8 mouse cellular contexts compared by ENCODE assay signal in genomic region chr13:28419950-28420381, GRCm38 (mm10).
A peak's percentile ranks its signal among the peaks of the same experiment; 100 is the strongest.
DNase-seq lines count a peak whose midpoint lies in the region; ATAC-seq and TF ChIP-seq lines count a peak whose summit lies in the region.

No protein-coding gene starts in this region.

- H3K4me3 ChIP-seq in forebrain, embryonic 16.5 days (replicated peaks; ENCODE audit: low read length) = peak overlapping the region; percentile 42

- WGBS in forebrain, embryonic 16.5 days = 34% methylated on average over 16 of the region's 16 CpGs

- no peaks in the 10 kb centered on the region for H3K27me3 ChIP-seq in forebrain, embryonic 16.5 days (replicated peaks; ENCODE audit: control insufficient read depth, insufficient read depth, low read length)

- no peaks in the 10 kb centered on the region for H3K36me3 ChIP-seq in forebrain, embryonic 16.5 days (ENCODE audit: control insufficient read depth, insufficient read depth)

- peak overlapping the region; percentile 62 for H3K9ac ChIP-seq in forebrain, embryonic 16.5 days (replicated peaks; ENCODE audit: low read depth, low read length)

- peak; percentile 6; the same call in 1 of the 2 replicates for ATAC-seq in forebrain, embryonic 16.5 days

- DNase-seq in CD4-positive helper T cell, adult 2 months (ENCODE audit: low read depth, low spot score) = peak; percentile 50
- DNase-seq in brain, embryonic 14.5 days (ENCODE audit: low read depth) = peak; percentile 94
- DNase-seq in heart, postnatal 4 days = peak; percentile 65
- peak; percentile 93 for DNase-seq in layer of hippocampus, adult 9-11 months
- DNase-seq in lung, postnatal 25 days (ENCODE audit: low spot score) = peak; percentile 44
- DNase-seq in retina, postnatal 7 days (ENCODE audit: low read depth, low spot score) = peak; percentile 31
- no peak for DNase-seq in adipocyte (ENCODE audit: low spot score)

- H3K4me1 ChIP-seq in forebrain, embryonic 16.5 days (replicated peaks; ENCODE audit: control insufficient read depth, insufficient read depth, low read length) = peaks cover 62% of the 10 kb centered on the region

- peak; percentile 54; the same call in 1 of the 2 replicates for TF ChIP-seq CTCF in brain, embryonic 14.5 days (IDR thresholded peaks at IDR 0.05; ENCODE audit: borderline replicate concordance, extremely low read depth, insufficient read depth, insufficient read length)

- no peaks in the 10 kb centered on the region for H3K9me3 ChIP-seq in forebrain, embryonic 16.5 days (ENCODE audit: control insufficient read depth, low read length)

- peak overlapping the region; percentile 61 for H3K4me2 ChIP-seq in forebrain, embryonic 16.5 days (ENCODE audit: low read length)

- 0 out of 2 replicates have a peak, but pooled peaks have one; percentile 7 for TF ChIP-seq POLR2A in brain, embryonic 14.5 days (IDR thresholded peaks at IDR 0.05; ENCODE audit: borderline replicate concordance, extremely low read depth, insufficient read depth, insufficient read length, poor library complexity, severe bottlenecking)

- H3K27ac ChIP-seq in forebrain, embryonic 16.5 days (ENCODE audit: low read length) = peak overlapping the region; percentile 88
